Mouse (Mus musculus) left cerebral cortex, postnatal 14 days (tissue): Measurements from ENCODE around the gene Adcy3. TPM values are rescaled to one million over a fixed set of nuclear protein-coding genes. Genes with fewer than 3 reads are reported as not detected.

Source experiments
- DNase-seq, 2 experiments: peaks; one replicate each; pipeline ENCODE4 v3.0.0; 2021 to 2022; ENCODE audit warnings: low spot score in 2 of 2, mixed read lengths in 1 of 2
- intact Hi-C: fragments of 180-260 bp; cut with DNase I; formaldehyde crosslinking; loops from one replicate; pipeline ENCODE4 v1.15.1; 2025
- long read RNA-seq, 2 experiments: library from polyadenylated mRNA; stranded (forward); transcript quantifications; one replicate each; pipeline ENCODE4 v2.0.0; 2021
- total RNA-seq, 2 experiments: library from RNA; stranded (reverse); gene quantifications; 2 replicates each; pipeline ENCODE4 v1.2.3; 2021

Gene Adcy3
- total RNA-seq = 10 to 100 TPM; 54.3 to 57.5 TPM
- long read RNA-seq, experiment 1, full-length matches to known transcripts = 11 of 49 reads
- long read RNA-seq, experiment 1, partial matches to known transcripts = 11 of 49 reads
- long read RNA-seq, experiment 1, other reads (novel, unspliced or antisense) = 27 of 49 reads
- long read RNA-seq, experiment 2, full-length matches to known transcripts = 1 of 52 reads
- long read RNA-seq, experiment 2, partial matches to known transcripts = 19 of 52 reads
- long read RNA-seq, experiment 2, other reads (novel, unspliced or antisense) = 32 of 52 reads

DNA sequence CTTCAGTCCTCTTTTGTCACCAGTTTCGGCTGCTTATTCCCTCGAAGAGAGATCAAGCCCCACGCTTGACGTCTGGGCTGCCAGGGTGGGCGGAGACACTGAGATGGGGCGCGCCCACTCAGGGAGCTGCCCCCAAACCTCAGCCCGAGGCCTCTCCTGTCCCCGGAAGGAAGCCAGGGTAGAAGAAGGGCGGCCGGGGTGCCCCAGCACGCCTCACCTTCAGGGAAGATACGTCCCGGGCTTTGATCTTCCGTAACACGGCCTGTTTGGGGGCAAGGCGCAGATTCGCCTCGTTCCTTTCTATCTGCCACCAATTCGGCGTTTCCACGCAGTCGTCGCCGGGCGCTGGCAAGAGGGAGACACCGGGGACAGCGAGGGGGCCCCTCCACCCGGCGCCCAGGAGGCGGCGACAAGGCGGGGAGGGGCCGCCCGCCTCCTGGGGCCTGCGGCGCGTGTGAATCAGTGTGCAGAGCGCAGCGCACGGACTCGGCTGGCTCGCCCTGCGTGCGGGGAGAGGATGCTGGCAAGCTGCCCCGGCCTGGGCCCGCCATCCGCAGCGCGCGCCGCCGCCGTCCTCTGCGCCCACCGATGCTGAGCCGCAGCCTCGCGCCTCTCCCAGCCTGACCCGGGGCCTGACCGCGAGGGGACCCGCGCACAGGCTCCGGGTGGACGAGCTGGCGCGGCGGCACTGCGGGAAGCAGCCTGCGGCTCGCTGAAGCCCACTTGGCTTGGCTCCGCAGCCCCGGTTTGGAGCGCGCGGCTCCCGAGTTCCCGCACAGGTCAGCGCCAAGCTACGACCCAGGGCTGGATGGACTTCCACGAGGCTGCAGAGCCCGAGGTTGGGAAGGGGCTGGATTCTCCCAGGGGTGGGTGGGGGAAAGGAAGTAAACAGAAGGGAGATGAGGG is at the start of gene Adcy3:
Gene Adcy3, plus strand, starts transcription at position 163 of the 906 bp plus-strand sequence.
- DNase-seq = peak; percentile 56 to 73
- intact Hi-C loops = loop anchor here (5.0 kb wide), 1 partner anchor 59 kb away; no protein-coding TSS in a partner anchor

DNA sequence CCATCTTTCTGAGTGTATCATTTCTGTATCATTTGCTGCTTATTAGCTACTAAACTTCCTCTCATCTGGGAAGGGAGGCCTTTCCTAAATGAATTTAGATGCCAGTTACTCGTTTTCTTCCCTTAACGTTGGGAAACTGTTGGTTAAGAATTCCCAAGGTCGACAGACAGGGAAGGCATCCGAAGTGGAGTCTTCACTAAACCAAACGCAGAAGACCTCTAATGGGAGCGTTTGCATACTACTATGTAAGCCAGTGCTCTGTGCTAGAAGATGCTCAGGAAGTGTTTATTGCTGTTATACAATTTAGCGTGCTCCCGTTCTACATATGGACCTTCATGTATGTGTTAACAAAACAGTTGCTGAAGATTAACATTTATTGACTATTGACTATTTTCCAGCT is 49.5 kb upstream of the Adcy3 start:
- intact Hi-C loops = no loop called here
- DNase-seq = no peak

DNA sequence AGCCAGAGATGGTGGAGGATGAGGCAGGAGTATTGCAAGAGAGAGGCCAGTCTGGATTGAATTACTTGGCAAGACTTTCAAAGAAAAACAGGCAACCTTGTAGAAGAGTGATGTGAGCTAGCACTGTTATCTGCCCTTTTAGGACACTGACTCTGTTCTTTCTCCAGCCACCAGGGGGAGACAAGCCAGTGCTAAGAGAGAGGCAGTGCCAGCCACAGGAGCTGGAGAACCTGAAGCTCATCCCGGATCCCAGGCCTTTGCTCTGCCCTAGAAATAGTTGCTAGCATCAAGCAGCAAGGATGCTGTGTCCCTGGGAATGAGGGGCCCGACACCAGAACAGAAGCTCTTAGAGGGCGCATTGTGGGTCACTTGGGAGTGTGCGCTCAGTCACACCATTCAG is 25.5 kb upstream of the Adcy3 start:
- intact Hi-C loops = loop anchor here (5.0 to 10.0 kb wide), 2 partner anchors 100 to 437 kb away; no protein-coding TSS in a partner anchor
- DNase-seq = peak; percentile 80 to 83

DNA sequence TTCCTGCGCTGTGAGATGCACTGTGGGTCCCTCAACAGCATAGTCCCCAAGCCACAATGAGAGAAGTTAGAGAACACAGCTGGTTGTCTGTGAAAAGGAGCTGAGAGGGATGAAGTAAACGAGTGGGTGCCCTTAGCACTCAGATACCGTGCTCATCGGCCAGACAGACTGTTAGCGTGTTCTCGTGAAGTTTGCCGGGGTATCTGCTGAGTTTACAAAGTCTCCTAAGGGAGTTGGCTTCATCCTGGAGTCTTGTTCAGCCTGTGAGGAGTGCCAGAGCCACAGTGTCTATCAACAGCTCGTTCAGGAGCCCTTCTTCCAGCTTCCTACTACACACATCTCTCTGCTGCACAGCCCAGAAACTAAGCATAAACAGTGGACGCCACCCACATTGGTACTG is 16.8 kb upstream of the Adcy3 start:
- intact Hi-C loops = no loop called here
- no peak for DNase-seq

DNA sequence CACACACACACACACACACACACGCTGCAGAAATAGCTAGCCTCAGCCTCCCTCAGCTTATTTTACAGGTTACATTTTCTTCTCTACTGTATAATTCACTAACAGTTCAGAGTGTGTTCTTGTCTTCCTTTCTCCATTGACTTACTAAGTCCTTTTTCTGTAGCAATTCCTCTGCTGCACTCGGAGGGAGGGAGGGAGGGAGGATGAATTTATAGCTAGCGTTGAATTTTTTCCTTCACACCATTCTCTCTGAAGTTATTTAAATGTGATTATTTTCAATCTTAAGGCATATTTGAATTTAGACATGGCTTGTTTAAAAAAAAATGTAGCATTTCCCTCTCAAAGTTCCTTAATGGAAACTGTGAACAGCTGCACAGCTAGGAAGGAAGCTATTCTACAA is 15.8 kb upstream of the Adcy3 start:
- no peak for DNase-seq
- intact Hi-C loops = no loop called here

DNA sequence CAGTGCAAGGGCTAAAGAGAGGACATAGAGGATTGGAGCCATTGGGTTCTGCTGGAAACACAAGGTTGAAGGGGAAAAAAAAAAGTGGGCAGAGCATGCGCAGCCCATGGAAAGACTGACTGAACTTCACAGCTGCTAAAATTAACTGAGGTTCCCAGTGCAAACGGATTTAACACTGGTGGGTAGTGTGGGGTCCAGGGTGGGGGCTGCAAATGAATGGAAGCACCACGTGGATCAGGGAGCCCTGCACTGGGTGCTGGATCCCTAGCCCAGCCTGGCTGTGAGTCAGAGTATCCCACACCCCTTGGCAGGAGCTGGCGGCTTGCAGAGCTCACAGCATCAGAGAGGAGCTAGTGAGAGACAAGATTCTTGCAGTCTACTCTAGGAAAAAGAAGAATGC is 15.3 kb upstream of the Adcy3 start:
- intact Hi-C loops = no loop called here
- peak; percentile 73 to 81 for DNase-seq

DNA sequence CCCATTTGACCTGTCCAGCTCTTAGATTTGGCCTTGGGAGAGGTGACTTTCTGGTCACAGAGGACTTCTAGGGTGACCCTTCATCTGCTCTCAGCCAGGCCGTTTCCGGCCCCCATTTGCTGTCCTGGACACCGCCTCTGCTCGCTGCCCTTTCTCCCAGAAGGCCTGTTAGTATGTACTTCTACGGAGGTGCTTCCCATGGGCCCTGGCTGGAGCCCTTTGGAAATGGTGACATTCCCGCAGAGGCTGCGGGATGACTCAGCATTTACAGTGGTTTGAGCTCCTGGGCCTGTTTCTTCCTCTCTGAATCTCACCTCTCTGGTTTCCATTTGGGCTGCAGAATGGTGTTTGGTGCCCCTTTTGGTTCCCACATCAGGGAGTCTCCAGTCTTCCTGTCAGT is 5.6 kb upstream of the Adcy3 start:
- DNase-seq = no peak
- intact Hi-C loops = no loop called here

DNA sequence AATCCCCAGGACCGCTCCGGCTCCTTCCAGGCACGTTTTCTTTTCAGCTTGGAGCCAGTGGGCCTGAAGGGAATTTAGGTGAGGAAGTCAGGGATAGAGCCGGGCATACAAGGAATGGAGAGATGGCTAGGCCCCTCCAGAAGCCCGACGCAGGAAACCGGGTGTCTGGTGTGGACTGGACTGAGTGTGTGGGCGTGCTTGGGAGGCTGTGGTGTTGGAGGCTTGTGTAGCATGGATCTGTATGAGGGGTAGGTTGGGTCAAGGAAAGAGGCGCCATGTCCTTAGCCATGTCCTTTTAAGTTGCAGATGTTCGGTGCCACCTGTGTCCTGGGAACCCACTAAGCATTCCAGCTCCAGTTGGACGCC is 927 bp downstream of the Adcy3 start:
- DNase-seq = peak in 1 of 2 experiments; percentile 8
- intact Hi-C loops = loop anchor here (5.0 kb wide), 1 partner anchor 58 kb away; no protein-coding TSS in a partner anchor

DNA sequence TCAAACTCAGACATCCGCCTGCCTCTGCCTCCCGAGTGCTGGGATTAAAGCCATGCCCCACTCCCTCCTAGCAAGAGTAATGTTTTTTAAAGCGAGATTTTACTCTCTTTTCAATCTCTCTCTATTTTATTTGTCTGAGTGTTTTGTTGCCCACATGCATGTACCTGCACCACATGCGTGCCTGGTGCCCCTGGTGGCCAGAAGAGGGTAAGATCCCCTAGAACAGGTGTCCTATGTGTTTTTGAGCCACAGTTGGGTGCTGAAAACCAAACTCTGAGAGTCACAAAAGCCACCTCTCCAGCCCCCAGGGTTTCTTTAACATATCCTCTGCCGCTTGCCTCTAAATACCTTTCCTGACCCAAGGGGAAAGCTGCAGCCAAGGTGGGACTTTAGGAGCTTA is 10.3 kb downstream of the Adcy3 start:
- intact Hi-C loops = no loop called here
- DNase-seq = no peak

DNA sequence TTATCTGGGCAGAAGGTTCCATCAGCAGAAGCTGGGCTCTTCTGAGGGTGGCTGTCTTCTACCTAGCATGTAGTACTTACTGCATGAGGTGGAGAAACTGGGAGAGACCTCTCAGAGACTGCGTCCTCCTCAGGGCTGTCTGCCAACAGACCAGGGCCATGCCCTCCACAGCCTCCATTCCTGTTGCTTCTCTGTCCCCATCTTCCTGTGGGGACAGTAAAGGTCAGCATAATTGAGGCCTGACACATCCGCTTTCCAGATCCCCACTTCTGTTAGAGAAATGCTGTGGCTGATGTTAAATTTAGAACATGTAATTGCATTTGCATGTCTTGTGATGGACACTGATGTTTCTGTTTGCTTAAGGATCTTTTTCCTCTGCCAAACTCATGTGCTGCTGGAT is 18.0 kb downstream of the Adcy3 start:
- DNase-seq = no peak
- intact Hi-C loops = no loop called here

DNA sequence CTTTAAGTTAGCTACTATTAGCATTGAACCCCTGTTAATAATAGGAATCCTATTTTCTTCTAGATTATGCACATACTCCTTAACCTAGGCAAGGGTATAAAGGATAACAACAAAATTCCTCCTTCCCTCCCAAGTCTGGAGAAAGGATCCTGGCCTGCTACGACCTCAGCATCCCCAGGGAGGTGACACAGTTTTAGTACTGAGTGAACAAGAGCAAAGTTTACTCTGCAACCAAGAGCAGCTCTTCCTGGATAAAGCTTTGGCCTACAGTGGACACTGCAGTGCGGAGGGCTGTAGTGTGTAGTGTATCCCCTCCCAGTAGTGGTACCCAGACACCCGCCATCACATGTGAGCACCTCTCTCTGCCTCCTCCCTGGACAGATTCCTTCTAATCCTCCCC is 19.1 kb downstream of the Adcy3 start:
- no peak for DNase-seq
- intact Hi-C loops = no loop called here

DNA sequence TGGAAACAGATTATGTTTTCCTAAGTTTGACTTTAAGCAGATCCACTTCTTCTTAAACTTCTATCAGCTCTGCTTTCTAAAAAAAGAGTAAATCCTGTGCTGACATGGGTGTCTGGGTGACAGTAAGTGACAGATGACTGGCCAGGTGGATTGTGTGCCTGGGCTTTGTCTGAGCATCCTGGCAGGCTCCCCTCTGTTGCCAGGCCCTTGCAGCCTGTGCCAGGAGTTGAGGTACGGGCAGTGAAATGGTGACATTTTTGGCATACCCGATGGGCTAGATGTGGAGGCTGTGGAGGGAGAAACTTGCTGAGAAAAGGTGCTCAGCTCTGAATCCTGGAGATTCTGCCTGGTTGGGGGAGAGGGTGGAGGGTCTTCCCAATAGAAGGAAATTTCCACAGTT is 24.6 kb downstream of the Adcy3 start:
- intact Hi-C loops = no loop called here
- DNase-seq = no peak

DNA sequence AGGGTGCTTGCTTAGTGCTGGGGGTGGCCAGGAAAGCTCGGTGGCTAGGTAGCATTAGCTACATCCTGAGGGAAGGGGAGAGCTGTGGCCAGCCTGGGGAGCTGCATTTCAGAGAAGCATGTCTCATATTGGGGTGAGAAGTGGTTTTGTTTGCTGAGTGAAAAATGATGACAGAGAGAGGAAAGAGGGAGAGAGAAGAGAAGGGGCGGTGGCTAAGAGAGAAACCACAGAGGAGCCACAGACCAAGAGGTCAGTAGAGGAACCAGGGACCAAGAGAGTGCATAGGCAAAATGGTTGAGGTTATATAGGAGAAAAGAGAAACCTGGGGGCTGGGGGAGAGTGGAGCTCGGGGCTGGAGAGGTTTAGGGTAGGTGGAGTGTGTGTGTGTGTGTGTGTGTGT is 25.3 kb downstream of the Adcy3 start:
- no peak for DNase-seq
- intact Hi-C loops = no loop called here

DNA sequence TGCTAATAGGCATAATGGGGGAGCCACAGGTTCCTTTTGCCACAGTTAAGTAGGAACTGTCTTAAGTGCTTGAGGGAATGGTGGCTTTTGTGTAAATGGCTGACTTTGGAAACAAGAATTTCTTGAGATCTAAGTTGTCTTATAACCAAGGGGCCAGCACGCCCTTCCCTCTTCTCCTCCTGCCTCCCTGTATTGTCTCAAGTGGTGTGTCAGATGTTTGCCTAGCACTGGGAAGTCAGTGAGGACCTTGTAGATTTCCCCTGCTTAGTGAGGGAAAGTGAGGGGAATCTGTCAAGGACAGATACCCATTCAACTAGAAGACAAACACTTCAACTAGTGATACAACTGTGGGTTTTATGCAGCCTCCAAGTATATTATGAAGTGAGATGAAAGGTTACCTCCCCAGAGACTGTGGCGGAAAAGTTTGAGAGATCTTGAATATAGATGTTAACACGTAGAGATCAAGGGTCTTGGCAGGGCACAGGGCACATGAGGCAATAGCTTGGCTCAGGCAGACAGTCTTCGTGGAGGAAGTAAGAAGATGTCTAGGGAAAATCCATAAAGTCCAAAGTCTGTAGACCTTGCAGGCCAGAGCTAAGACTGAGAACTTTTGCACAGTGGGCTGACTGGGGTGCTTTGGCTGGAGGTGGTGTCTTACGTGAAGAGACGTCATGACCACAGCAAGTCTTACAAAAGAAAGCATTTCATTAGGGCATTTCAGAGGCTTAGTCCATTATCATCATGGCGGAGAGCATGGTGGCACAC is 26.1 kb downstream of the Adcy3 start:
- intact Hi-C loops = no loop called here
- no peak for DNase-seq

DNA sequence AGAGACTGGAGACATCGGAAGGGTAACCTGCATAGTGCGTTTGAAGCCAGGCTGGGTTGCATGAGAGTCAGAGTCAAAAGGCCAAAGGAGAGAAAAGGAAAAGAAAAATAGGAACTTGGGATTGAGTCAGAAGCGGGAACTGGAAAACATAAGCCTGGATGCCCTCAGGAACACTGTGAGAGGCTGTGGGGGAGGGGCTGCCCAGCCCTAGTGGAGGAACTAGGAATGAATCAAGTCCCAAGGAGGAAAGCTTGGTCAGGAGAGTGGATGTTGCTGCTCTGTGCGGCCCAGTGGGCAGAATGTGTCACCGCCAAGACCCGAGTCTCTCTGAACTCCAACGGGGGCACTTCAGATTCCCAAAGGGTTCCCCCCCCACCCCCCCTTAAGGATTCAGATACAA is 27.4 kb downstream of the Adcy3 start:
- DNase-seq = no peak
- intact Hi-C loops = no loop called here

DNA sequence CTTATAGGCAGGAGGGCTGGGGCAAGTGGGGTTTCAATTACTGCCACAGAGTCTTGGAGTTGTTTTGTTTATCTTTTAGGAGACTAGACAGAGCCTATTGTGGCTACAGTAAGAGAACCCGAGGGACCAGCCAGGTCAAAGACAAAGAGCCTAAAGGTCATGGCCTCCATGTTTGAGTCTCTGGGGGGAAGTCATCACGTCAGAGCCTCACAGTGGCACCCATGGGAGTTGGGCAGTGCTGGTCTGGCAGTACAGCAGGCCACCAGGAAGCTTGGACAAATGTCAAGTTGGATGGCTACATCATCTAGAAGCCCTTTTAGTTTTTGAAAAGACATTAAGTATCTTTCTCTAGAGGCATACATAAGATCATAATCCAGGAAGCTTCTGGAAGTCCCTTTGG is 30.0 kb downstream of the Adcy3 start:
- DNase-seq = no peak
- intact Hi-C loops = no loop called here

DNA sequence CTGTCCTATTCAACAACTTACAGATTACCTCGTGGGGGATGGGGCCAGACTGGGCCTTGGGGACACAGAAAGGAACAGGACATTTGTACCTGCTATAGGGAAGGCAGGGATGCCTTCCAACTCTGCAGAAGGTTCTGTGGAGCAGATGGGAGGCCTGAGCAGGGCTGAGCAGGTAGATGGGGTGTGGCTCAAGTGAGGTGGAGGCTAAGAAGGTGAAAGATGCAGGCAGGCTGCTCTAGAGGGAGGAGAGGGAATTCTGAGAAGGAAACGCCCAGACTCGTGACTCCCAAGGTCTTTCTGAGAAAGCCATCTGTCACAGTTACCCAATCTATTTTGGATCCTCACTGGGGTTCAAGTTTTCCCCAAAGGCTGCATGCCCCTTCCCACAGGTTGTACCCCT is 34.1 kb downstream of the Adcy3 start:
- intact Hi-C loops = no loop called here
- DNase-seq = no peak

DNA sequence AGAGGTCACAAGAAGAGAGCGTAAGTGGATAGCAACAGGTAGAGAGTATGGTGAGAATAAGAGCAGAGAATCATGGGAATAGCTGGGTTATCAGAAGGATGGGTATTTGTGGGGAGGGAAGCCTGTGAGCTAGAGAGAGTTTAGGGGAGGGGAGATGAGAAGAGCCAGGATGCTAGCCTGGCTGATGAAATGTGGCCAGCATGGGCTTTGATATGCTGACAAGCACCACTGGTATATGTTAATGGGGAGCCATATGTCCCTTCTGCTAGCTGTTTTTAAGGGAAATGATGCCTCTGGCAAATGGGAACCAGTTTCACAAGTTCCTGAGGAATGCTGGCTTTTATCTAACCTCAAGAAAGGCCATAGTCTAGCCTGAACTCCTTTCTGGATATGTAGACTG is 36.2 kb downstream of the Adcy3 start:
- no peak for DNase-seq
- intact Hi-C loops = no loop called here

DNA sequence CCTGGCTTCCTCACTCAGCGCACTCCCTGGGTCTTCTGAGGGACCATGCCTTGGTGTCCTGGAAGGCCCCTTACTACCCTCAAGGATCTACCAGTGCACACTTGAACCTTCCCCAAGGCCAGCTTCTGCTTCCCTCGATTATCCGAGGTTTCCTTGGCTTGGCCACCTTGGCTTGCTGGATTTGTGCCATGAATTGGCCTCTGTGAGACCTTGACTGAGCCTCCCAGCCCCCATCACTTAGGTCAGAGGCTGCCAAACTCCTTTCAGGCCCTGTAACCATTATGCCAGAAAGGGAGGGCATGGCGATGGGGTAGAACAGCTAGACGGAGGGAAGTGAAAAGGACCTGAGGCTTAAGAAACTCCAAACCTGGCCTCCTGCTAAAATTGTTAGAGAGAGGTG is 36.7 kb downstream of the Adcy3 start:
- DNase-seq = no peak
- intact Hi-C loops = no loop called here

DNA sequence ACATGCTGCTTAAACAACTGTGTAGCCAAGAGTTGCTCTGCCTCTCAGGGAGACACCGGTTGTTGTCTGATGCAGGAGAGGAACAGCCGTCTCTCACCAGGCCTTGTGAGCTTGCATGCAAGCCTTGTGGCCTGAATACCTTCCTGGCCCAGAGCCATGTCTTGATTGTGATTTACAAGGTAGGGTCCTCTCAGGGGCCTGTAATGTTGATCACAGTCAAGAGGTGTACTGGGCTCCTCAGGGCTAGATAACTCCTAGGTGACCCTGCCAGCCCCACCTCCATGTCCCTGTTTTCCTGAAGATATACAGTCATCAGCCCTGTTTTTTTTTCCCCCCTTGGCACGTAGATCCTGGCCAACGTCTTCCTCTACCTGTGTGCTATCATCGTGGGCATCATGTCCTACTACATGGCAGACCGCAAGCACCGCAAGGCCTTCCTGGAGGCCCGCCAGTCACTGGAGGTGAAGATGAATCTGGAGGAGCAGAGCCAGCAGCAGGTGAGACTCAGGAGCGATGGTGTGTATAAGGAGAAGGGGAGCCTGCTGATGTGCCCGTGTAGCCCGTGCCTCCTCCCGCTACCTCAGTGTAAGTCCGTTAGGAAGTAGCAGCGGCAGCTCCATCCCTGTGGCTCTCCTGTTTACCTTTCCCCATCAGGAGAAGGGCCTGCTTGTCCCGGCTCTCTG is 40.3 kb downstream of the Adcy3 start:
- intact Hi-C loops = no loop called here
- DNase-seq = no peak
